Mouse (Mus musculus) ES-Bruce4 (cell line): ENCODE measurements around the gene Olfr1411. TPM values are rescaled to one million over a fixed set of nuclear protein-coding genes. Genes with fewer than 3 reads are reported as not detected.

Experiments
- H3K27ac ChIP-seq: 2 replicates; pipeline ENCODE4 v1.5.1; 2012; ENCODE audit warnings: low read length, inconsistent platforms; ENCODE audit not compliant: insufficient read depth
- H3K27me3 ChIP-seq: 2 replicates; pipeline ENCODE4 v1.6.1; 2012; ENCODE audit warnings: mild to moderate bottlenecking, low read length, inconsistent platforms; ENCODE audit not compliant: control insufficient read depth, poor library complexity, insufficient read depth, severe bottlenecking
- H3K36me3 ChIP-seq: 2 replicates; pipeline ENCODE4 v1.6.1; 2012; ENCODE audit warnings: inconsistent platforms, mild to moderate bottlenecking, low read length, moderate library complexity; ENCODE audit not compliant: control insufficient read depth, poor library complexity, insufficient read depth, severe bottlenecking
- H3K4me1 ChIP-seq: one replicate; pipeline ENCODE4 v1.8.1; 2011; ENCODE audit warnings: low read length; ENCODE audit not compliant: control insufficient read depth, insufficient read depth
- H3K4me3 ChIP-seq: 2 replicates; pipeline ENCODE4 v1.5.1; 2011; ENCODE audit warnings: low read depth, mild to moderate bottlenecking, low read length
- H3K9ac ChIP-seq: 2 replicates; pipeline ENCODE4 v1.6.1; 2012; ENCODE audit warnings: low read depth, mild to moderate bottlenecking, inconsistent platforms; ENCODE audit not compliant: poor library complexity, severe bottlenecking
- H3K9me3 ChIP-seq: replicated peaks from 2 replicates; pipeline ENCODE4 v1.6.1; 2012; ENCODE audit warnings: mild to moderate bottlenecking, low read length, inconsistent platforms; ENCODE audit not compliant: control insufficient read depth, poor library complexity, insufficient read depth, severe bottlenecking
- CTCF ChIP-seq: IDR thresholded peaks from one replicate; pipeline ENCODE4 v1.8.1; 2011; ENCODE audit warnings: low read depth, low read length
- EP300 ChIP-seq: IDR thresholded peaks from 2 replicates; pipeline ENCODE4 v1.6.1; 2011; ENCODE audit warnings: low read depth, low read length; ENCODE audit not compliant: insufficient read depth
- POLR2A ChIP-seq: IDR thresholded peaks from one replicate; pipeline ENCODE4 v1.8.1; 2011; ENCODE audit warnings: low read length; ENCODE audit not compliant: insufficient read depth
- polyA plus RNA-seq: library from polyadenylated mRNA; stranded (reverse); fragments of >200 nt; gene quantifications from 2 replicates; pipeline ENCODE4 v1.2.4, GENCODE M21; 2011; ENCODE audit warnings: low read depth; ENCODE audit not compliant: missing spikeins, insufficient read depth, insufficient read length

Olfr1411 gene
- polyA plus RNA-seq, 1 experiment = not detected

- no peak for TF ChIP-seq EP300
- H3K9ac ChIP-seq = no peak overlapping the region
- H3K36me3 ChIP-seq = no peaks in the 10 kb centered on the region
- H3K27ac ChIP-seq = no peak overlapping the region
- H3K4me3 ChIP-seq = no peak overlapping the region
- H3K9me3 ChIP-seq = no peaks in the 10 kb centered on the region
- H3K27me3 ChIP-seq = no peaks in the 10 kb centered on the region
- H3K4me1 ChIP-seq = peaks cover 5% of the 10 kb centered on the region
Observed at GRCm38 (mm10) chr1:92636015-92636414, 41.8 kb downstream of the Olfr1411 start.

GRCm38 (mm10) chr1:92636676-92637075, 42.5 kb downstream of the Olfr1411 start:
- Histone ChIP-seq H3K4me3 (no peak overlapping the region), H3K9ac (no peak overlapping the region), H3K27me3 (no peaks in the 10 kb centered on the region), H3K4me1 (peaks cover 5% of the 10 kb centered on the region), H3K27ac (no peak overlapping the region), H3K9me3 (no peaks in the 10 kb centered on the region), H3K36me3 (no peaks in the 10 kb centered on the region)
- TF ChIP-seq CTCF (no peak), EP300 (no peak), POLR2A (no peak)

GRCm38 (mm10) chr1:92637501-92638172, 43.4 kb downstream of the Olfr1411 start:
- no peaks in the 10 kb centered on the region for H3K9me3 ChIP-seq
- H3K4me1 ChIP-seq = peaks cover 5% of the 10 kb centered on the region
- no peak for TF ChIP-seq POLR2A
- no peak for TF ChIP-seq CTCF
- no peak for TF ChIP-seq EP300
- no peaks in the 10 kb centered on the region for H3K36me3 ChIP-seq
- H3K27ac ChIP-seq = no peak overlapping the region
- H3K9ac ChIP-seq = no peak overlapping the region
- no peaks in the 10 kb centered on the region for H3K27me3 ChIP-seq
- H3K4me3 ChIP-seq = no peak overlapping the region

- no peaks in the 10 kb centered on the region for H3K36me3 ChIP-seq
- no peak for TF ChIP-seq CTCF
- TF ChIP-seq POLR2A = no peak
- no peak for TF ChIP-seq EP300
Observed at GRCm38 (mm10) chr1:92638181-92638580, 44.0 kb downstream of the Olfr1411 start.

GRCm38 (mm10) chr1:92638736-92639135, 44.5 kb downstream of the Olfr1411 start:
- H3K4me1 ChIP-seq = peaks cover 5% of the 10 kb centered on the region
- no peak overlapping the region for H3K9ac ChIP-seq
- H3K4me3 ChIP-seq = no peak overlapping the region
- no peaks in the 10 kb centered on the region for H3K9me3 ChIP-seq
- H3K27ac ChIP-seq = no peak overlapping the region
- no peaks in the 10 kb centered on the region for H3K36me3 ChIP-seq
- TF ChIP-seq EP300 = no peak
- no peak for TF ChIP-seq CTCF
- TF ChIP-seq POLR2A = no peak
- no peaks in the 10 kb centered on the region for H3K27me3 ChIP-seq

More at GRCm38 (mm10) chr1:92638181-92638580, 44.0 kb downstream of the Olfr1411 start:
- Histone ChIP-seq H3K4me3 (no peak overlapping the region), H3K27me3 (no peaks in the 10 kb centered on the region), H3K4me1 (peaks cover 5% of the 10 kb centered on the region), H3K27ac (no peak overlapping the region), H3K9me3 (no peaks in the 10 kb centered on the region), H3K9ac (no peak overlapping the region)

GRCm38 (mm10) chr1:92640393-92640792, 46.2 kb downstream of the Olfr1411 start:
- no peak overlapping the region for H3K4me3 ChIP-seq
- peaks cover 3% of the 10 kb centered on the region for H3K4me1 ChIP-seq
- H3K9me3 ChIP-seq = no peaks in the 10 kb centered on the region
- no peaks in the 10 kb centered on the region for H3K27me3 ChIP-seq
- TF ChIP-seq EP300 = no peak
- TF ChIP-seq CTCF = no peak
- TF ChIP-seq POLR2A = no peak
- no peak overlapping the region for H3K9ac ChIP-seq
- H3K36me3 ChIP-seq = no peaks in the 10 kb centered on the region
- H3K27ac ChIP-seq = no peak overlapping the region
